Mouse (Mus musculus) left cerebral cortex, postnatal 36 days (tissue): ENCODE results near the gene Tmem131. TPM values are rescaled to one million over a fixed set of nuclear protein-coding genes. Genes with fewer than 3 reads are reported as not detected.
A peak's percentile ranks its signal among the peaks of the same experiment; 100 is the strongest.
"Not testable (repeated sequence)": the region's sequence is repeated elsewhere in the genome, so short reads cannot be mapped to it uniquely, and the experiment has no call there.

Experiments
- DNase-seq, 2 experiments: peaks; one replicate each; pipeline ENCODE4 v3.0.0; 2021 to 2022; ENCODE audit warnings: low spot score in 2 of 2, mixed read lengths in 1 of 2
- intact Hi-C: fragments of 180-260 bp; cut with DNase I; formaldehyde crosslinking; loops from one replicate; pipeline ENCODE4 v1.15.1; 2025
- total RNA-seq, 2 experiments: library from RNA; stranded (reverse); gene quantifications; 2 replicates each; pipeline ENCODE4 v1.2.3; 2021

Tmem131 gene
- total RNA-seq, 2 experiments from 2014 or later: 49.7 to 65.2 TPM

DNA sequence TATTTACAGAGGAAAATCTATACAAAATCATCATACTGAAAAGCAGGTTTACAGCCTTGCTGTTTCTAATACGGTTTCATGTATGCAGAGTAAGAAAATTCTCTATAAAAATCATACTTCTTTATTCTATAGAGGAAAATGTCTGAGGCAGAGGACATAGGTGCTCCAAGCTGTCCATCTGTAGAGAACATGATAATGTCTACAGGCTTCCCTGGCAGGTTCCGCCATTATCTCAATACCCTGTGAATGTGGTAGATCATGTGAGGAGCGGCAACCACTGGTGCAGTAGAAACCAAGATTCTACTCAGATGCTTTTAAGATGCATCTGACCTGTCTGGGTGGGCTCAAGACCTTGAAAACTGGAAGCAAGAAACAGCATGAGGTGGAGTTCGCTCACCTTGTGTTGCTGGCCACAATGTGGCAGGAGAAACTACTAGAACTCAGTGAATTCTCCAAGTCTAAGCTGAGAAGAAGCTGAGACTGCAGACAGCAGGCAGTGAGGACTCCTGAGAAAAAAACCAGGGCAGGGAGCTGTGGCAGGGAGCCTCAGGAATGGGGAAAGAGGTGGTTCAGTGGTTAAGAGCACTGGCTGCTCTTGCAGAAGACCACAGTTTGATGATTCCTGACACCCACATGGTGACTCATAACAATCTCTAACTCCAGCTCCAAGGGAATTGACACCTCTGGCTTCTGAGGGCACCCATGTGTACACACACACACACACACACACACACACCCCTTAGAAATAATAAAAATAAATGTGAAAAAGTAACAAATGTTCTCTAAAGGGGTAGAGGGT lies 20.6 kb downstream of the Tmem131 start:
- intact Hi-C loops: no loop called here
- DNase-seq: no peak

DNA sequence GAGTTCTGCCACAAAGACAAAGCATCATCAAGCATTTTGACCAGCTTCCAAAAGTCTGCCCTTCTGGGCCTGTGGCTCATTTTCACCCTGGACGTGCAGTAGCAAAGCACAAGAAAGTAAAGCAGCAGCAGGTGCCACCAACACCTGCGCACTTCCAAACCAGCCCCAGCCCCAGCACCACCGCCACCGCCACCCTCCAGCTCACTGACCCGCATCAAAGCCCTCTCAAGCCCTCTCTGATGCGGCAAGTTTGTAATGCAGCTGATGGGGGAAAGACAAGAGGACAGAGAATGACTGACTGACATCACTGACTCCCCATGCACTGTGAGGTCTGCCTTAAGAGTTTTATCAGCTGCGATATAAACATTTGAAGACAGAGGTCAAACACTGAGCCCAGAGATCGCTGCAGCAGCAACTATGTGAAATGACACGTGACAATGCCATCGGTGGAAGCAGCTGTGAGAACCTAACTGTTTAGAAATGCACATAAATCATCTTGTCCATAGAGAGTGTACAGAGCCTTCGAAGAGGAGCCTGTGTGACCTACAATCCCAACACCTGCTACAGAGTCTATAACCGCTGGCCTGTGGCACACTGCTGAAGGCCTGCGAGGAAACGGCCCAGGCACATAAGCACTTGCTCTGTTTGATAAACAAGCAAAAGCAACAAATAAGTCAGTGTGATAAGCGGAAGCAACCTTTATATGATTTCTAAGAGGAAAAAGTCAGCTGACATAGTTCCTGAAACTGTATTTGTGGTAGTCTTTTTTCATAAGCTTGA lies 21.7 kb downstream of the Tmem131 start:
- intact Hi-C loops: no loop called here
- no peak for DNase-seq

DNA sequence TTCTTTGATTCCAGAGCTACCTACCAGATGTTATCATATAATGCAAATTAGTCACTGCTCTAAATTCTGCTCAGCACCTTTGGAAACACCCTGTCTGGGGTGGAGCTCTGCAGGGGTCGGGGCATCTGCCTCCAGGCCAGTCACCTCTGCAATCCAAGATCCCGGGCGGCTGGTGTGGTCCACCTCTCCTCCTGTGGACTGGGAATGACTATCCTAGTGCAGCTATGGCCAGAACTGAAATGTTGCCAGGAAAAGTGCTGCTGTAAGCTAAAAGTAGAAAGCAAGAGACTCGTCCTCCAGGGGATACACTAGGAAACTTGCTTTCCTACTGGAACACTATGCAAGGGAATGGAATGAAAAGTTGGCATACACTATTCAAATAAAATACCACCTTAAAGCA lies 22.7 kb downstream of the Tmem131 start:
- intact Hi-C loops: no loop called here
- DNase-seq: peak in 1 of 2 experiments; percentile 29

DNA sequence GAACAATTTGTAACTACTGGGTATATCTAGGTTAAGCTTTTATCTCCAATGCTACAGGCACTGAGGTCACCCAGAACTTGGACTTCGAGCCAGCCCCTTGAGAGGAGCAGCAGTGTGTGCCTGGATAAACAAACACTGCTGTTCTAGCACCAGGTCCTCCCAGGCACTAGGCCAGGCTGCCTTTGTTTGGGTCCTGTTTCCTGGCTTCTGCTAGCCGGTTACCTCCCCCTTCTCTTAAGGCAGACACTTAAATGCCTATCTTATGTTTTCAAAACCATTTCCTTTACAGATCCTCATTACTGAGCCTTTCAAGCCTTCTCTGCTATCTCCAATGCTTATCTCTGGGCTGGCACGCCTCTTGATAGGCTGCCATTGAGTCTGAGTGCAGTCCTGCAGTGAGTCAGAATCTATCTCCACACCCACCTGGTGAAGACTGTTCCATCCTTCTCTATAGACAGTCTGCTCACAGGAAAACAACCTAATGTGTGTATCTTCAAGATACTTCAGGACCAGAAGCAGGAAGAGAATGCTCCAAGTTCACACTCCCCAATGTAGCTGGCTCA lies 23.2 kb downstream of the Tmem131 start:
- peak; percentile 35 to 36 for DNase-seq
- intact Hi-C loops: no loop called here

DNA sequence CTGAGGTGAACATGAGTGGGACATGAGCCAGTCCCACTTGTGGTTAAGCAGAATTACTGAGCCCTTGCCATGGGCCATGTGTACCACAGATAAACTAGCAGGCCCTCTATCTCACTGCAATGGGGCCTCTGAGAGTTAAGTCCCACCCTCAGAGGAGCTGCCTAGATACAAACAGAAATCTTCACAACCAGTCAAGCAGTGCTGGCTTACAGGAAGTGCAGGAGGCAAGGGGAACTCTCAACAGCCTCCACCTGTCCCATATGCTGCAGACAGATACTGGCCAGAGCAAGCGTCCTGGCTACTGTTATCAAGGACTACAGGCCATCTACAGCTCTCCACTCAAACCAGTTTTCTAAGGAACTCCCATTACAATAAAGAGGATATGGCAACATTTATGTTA lies 23.7 kb downstream of the Tmem131 start:
- intact Hi-C loops: no loop called here

DNA sequence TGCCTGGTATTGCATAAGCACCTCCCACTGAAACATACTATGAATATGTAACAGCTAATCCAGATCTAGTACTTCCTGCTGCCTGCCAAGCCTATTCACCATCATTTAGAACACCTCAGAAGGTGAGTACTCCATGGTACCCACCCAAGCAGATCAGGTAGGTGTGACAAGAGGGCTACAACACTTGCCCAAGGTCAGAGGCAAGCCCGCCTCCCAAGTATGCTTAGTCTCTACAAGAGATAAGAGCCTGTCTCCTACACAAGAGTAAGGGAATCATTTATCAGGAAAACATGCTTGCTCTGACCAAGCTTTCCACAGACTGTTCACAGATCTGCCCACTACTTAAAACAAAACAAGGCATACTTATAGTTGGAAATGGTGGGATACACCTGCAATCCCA lies 26.0 kb downstream of the Tmem131 start:
- no peak for DNase-seq
- intact Hi-C loops: no loop called here

More for the DNA sequence above, 23.7 kb downstream of the Tmem131 start:
- DNase-seq: no peak

DNA sequence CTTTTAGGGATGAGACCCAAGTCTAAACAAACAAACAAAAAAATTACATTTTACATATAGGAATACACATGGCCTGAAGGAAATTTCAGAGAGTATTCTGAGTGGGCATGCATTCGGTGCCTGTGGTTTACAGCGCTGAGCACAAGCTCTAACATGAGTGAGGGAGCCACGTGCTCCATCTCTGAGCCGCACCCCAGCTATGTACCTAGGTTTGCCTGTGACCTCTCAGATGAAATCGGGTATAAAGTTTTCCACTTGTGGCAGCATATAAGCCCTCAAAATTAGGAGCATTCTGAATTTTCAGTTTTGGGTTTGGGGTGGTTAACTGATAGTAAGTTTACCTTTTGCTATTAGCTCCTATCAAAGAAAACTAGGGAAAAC lies 28.3 kb downstream of the Tmem131 start:
- DNase-seq: no peak
- intact Hi-C loops: no loop called here

DNA sequence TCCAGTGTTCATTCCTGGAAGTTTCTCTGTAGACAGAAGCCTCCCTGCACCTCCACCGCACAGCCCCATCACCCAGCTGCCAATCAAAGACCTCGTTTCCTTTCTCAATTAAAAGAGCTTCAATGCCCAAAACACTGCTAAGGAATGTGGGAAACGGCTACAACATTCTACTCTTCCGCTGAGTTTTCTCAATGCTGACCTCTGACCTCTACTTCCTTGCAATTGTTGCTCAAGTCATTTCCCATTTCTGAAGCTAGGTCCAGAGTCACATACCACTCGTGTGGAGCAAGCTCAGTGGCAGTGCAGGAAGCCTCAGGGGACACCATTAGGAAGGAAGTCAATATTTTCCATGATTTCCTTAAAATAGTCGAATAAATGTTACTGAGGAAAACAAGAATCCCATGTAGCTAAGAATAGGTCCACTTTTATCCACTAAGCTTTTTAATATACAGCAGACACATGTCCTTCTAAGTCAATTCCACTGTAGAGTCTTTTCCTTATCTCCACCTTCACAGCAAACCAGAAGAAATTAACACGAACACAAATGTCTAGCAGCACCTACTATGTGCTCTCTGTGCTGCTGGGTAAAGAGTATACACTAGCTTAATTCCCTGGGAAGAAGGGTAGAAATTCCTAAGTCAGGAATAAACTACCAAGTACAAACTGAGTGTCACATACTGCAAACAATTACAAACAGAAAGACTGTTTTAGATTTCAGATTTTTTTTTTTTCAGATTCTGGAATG lies 28.8 kb downstream of the Tmem131 start:
- no peak for DNase-seq
- intact Hi-C loops: no loop called here

DNA sequence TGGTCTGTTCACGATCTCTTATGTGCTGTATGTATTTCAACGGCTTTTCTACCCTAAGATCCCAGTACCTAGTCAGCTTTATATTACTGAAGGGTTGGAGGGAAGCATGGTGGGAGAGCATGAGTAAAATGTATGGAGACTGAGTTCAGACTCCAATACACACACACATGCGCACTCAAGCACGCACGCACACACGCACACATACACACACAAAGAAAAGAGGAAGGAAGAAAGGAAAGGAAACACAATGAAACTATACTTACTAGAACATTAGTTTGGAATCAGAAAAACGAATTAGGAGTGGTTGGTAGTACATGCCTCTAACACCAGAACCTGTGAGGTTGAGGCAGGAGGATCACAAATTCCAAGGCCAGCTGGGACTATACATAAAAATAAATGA lies 29.7 kb downstream of the Tmem131 start:
- no peak for DNase-seq
- intact Hi-C loops: no loop called here

DNA sequence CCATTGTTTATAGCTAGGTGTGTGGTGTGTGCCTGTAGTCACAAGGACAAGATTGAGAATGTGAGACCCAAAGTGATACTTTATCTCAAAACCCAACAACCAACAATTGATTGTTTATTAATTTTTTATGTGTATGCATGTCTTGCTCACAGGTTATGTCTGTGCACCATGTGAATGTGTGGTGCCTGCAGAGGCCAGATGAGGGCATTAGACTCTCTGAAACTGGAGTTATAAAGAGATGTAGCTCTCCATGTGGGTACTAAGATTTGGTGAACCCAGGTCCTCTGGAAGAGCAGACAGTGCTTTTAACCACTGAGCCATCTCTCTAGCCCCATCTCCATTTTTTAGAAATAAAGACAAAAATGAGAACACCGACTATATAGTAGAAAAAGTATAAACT lies 31.2 kb downstream of the Tmem131 start:
- DNase-seq: no peak
- intact Hi-C loops: no loop called here

DNA sequence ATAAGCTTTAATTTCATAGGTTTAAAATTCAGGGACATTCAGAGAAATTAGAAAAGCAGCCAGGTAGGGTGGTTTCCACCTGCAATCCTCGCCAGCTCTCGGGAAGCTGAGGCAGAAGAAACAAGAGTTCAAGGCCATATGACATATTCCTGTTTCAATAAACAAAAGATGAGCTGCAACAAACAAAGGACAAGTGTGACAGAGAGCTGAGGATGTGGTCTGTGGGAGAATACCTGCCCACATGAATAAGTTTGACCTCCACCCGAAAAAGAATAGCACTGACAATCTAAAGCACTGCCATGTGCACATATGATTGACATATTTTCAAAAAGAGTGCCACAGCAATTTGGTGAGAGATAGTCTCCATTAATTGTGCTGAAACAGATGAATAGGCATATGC lies 31.9 kb downstream of the Tmem131 start:
- intact Hi-C loops: no loop called here
- DNase-seq: no peak

DNA sequence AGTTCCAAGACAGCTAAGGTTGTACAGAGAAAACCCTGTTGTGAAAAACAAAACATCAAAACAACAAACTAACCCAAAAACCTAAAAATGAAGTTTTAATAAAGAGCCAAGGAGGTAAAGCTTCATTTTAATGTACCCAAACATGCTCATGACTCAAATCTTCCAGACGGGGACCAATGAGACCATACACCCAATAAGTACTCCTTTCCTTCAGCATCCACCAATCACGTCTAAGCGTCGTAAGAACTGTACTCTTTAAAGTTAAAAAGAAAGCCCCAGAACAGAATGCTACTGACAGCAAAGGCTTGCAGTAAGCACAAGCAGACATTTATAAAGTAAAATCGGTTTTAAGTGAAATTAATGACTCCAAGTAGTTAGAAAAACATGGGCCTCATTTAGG lies 33.1 kb downstream of the Tmem131 start:
- DNase-seq: no peak
- intact Hi-C loops: no loop called here

DNA sequence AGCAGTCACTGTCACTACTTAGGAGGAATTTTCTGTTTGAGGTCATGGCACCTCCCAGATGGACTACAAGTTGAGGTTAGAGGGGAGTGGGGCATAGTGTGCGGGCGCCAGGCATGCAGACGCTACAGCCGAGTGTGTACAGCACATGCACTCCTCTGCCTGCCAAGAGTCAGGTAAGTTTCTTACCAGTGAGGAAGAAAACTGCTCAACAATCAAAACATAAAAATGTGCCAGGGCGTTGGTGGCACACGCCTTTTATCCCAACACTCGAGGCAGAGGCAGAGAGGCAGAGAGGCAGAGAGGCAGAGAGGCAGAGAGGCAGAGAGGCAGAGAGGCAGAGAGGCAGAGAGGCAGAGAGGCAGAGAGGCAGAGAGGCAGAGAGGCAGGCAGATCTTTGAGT lies 33.5 kb downstream of the Tmem131 start:
- intact Hi-C loops, DNase-seq: not testable (repeated sequence)

DNA sequence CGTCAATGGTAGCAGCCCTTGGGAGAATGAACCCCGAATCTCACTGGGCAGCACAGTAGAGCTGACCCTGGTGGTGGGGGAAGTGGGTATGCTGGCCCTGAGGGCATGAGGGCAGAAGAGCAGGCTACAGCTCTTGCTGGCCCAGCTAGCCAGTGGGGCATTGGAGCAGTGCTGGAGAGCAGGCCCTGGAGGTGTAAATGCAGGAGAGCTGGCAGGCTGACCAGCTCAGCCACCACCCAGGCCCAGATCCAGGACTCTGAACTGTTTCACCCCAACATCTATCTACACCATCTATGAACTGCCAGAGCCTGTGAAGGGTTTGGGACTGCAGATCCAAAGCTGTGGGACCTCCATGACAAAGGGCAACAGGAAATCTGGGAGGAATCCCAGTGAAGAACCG lies 38.2 kb downstream of the Tmem131 start:
- DNase-seq: no peak
- intact Hi-C loops: no loop called here

DNA sequence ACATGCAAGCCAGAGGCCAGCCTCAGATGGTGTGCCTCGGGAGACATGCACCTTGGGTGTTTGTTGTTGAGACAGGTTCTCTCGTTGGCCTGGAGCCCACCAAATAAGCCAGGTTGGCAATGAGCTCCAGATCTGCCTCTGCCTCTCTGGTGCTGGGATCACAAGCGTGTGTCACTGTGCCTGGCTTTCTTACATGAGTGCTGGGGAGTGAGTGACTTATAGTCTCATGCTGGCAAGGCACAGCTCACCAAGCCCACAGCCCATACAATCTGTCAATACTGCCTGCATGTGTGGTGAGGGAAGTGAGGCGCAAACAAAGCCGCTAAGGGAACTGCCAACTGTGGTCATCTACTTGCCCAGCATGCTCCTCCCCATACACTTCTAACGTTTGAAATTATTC lies 39.0 kb downstream of the Tmem131 start:
- intact Hi-C loops: no loop called here
- DNase-seq: no peak

DNA sequence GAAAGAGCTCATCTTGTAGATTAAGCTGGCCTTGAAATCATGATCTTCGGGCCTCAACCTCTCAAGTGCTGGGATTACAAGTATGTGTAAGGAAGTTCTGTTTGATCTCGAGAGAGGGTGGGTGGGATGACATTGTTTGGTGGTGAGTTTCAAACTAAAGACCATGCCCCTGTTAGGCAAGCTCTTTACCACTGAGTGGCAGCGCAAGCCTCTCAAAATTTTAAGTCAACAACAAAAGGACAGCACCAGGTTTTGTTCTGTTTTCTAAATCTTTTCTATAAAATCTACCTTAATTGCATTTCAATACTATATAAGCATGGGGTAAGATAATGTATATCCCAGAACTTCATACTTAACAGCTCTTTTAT lies 39.4 kb downstream of the Tmem131 start:
- intact Hi-C loops: no loop called here
- DNase-seq: no peak

DNA sequence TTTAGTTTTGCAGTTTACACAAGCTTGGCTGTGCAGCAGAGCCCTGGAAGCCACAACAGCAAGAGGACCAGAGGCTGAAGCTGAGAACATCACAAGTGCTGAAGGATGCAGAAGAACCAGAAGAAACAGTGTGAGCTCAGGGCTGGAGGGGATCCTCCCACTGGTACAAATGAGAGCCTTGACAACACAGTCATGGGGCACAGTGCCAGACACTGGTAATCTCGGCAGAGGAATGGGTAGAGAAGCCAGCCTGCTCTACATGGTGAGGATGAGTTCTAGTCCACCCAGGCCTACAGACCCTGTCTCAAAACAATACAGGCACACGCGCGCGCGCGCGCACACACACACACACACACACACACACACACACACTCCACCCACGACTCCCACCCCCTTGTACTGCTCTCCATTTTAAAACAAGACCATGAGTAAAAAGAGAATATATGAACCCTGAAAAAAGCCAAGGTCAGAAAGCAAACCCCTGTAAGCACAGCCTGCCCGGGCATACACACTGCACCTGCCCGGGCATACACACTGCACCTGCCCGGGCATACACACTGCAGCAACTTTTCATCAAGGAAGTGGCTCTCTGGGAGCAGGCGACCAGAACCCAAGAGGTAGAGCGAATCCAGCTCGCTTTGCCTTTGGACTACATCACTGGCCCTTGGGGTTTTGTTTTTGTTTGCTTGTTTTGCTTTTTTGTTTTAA lies 39.9 kb downstream of the Tmem131 start:
- DNase-seq: no peak
- intact Hi-C loops: no loop called here

DNA sequence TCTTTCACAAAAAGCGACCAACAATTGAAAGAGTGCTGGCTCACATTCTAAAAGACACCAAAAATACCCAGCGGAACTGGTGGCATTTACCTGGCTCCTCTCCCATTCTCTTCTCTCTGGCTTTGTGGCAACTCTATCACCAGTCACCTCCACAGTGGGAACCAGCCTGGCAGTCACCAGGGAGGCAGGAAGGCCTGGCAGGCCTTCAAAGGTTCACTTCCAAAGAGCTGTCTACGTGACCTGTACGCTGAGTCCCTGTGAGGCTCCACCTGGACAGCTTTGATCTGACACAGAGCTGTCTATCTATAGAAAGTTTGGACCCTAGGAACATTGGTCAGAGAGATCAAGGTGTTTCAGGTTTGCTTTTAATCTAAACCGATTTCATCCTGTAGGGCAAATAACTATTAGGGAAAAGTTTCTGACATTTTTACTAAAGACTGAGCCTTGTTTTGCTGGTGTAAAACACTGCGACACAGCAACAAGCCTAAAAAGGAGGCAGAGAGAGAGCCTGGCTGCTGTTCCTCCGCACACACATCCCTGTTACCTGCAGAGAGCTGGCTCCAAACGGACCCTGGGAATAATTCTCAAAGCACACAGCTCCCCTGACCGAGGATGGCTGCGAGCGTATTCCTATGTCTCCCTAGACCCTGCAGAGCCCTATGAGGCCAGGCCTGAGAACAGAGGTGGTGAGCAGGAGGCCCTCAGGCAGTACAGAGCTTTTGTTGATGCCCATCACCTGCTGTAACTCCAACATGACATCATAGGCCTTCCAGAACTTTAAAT lies 40.7 kb downstream of the Tmem131 start:
- DNase-seq: no peak
- intact Hi-C loops: no loop called here

DNA sequence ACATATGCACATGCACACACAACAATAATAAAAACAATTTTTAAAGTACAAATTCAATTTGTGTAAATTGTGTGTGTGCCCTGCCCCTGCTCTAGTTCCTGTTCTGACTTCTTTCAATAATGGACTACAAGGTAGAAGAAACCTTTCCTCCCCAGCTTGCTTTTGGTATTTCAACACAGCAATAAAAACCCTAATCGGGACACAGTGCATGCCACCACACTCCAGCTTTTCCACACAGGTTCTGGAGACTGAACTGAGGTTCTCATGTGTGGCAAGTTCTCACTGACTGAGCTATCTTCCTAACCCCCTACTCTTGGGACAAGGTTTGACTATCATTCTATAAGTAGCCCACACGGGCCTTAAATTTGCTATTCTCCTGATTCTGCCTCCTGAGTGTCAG lies 43.8 kb downstream of the Tmem131 start:
- DNase-seq: no peak
- intact Hi-C loops: no loop called here
